Comparison of ENCODE assay signal across 8 mouse cellular contexts in genomic region chr1:131827787-131828258, GRCm38 (mm10). TPM values are rescaled to one million over a fixed set of nuclear protein-coding genes. Genes with fewer than 3 reads are reported as not detected.
DNase-seq lines count a peak whose midpoint lies in the region; ATAC-seq and TF ChIP-seq lines count a peak whose summit lies in the region.

No protein-coding gene starts in this region.

- peak overlapping the region; percentile 67 for H3K27ac ChIP-seq in forebrain, embryonic 16.5 days (ENCODE audit: low read length)
- peak overlapping the region; percentile 96 for H3K27ac ChIP-seq in layer of hippocampus, adult 2 months
- H3K27ac ChIP-seq in lung, embryonic 14.5 days (ENCODE audit: low read depth): peak overlapping the region; percentile 77
- peak overlapping the region; percentile 52 for H3K27ac ChIP-seq in olfactory bulb, adult 2 months (ENCODE audit: insufficient read depth, low read depth, low read length)
- H3K27ac ChIP-seq in thymus, adult 2 months (ENCODE audit: control insufficient read depth, insufficient read depth, low read length): peak overlapping the region; percentile 22; the same call in 1 of the 2 replicates

- peak; percentile 74 for TF ChIP-seq POLR2A in olfactory bulb, adult 2 months (IDR thresholded peaks at IDR 0.05; ENCODE audit: insufficient read depth, low read depth, low read length)
- peak; percentile 82 for TF ChIP-seq POLR2A in thymus, adult 2 months (IDR thresholded peaks at IDR 0.05; ENCODE audit: control insufficient read depth, extremely low read depth, insufficient read depth, low read length, poor library complexity)

- H3K4me3 ChIP-seq in G1E (ENCODE audit: low read depth, low read length): peak overlapping the region; percentile 78
- peak overlapping the region; percentile 72 for H3K4me3 ChIP-seq in forebrain, embryonic 16.5 days (replicated peaks; ENCODE audit: low read length)
- peak overlapping the region; percentile 83 for H3K4me3 ChIP-seq in layer of hippocampus, adult 2 months
- peak overlapping the region; percentile 70 for H3K4me3 ChIP-seq in lung, embryonic 14.5 days (ENCODE audit: low read depth, low read length)
- H3K4me3 ChIP-seq in olfactory bulb, adult 2 months (ENCODE audit: insufficient read depth, low read depth, low read length): peak overlapping the region; percentile 73
- H3K4me3 ChIP-seq in thymus, adult 2 months (ENCODE audit: control insufficient read depth, insufficient read depth, low read length): peak overlapping the region; percentile 89

- DNase-seq in G1E (ENCODE audit: low spot score): peak; percentile 98
- peak; percentile 89 to 93 for DNase-seq in cerebellum, adult 18-20 months
- DNase-seq in heart, postnatal 36 days: peak; percentile 91 to 96
- DNase-seq in layer of hippocampus, adult 2 months (ENCODE audit: low spot score in 2 of 2): peak; percentile 93 to 94
- DNase-seq in lung, embryonic 14.5 days: peak; percentile 96
- DNase-seq in thymus, adult 2 months: peak; percentile 93

- H3K4me2 ChIP-seq in forebrain, embryonic 16.5 days (ENCODE audit: low read length): peak overlapping the region; percentile 87
- peak overlapping the region; percentile 88 for H3K4me2 ChIP-seq in lung, embryonic 14.5 days

- peak; percentile 91 for ATAC-seq in G1E (ENCODE audit: extremely low read depth, insufficient number of reproducible peaks, low FRiP score, poor library complexity, severe bottlenecking)
- peak; percentile 96 for ATAC-seq in forebrain, embryonic 16.5 days
- peak; percentile 98 for ATAC-seq in lung, embryonic 14.5 days (ENCODE audit: insufficient read depth)

- TF ChIP-seq CTCF in G1E (IDR thresholded peaks at IDR 0.05; ENCODE audit: low read depth, low read length): no peak
- no peak for TF ChIP-seq CTCF in layer of hippocampus, adult 2 months (conservative IDR thresholded peaks at IDR 0.05)
- TF ChIP-seq CTCF in lung, embryonic 14.5 days (IDR thresholded peaks at IDR 0.05; ENCODE audit: low read depth): no peak
- TF ChIP-seq CTCF in olfactory bulb, adult 2 months (IDR thresholded peaks at IDR 0.05; ENCODE audit: insufficient read depth, low read depth, low read length): no peak
- TF ChIP-seq CTCF in thymus, adult 2 months (IDR thresholded peaks at IDR 0.05; ENCODE audit: borderline replicate concordance, control insufficient read depth, extremely low read depth, insufficient read depth, low read length, poor library complexity): no peak

- H3K9ac ChIP-seq in forebrain, embryonic 16.5 days (replicated peaks; ENCODE audit: low read depth, low read length): peak overlapping the region; percentile 78
- H3K9ac ChIP-seq in lung, embryonic 14.5 days: peak overlapping the region; percentile 68

- no peaks in the 10 kb centered on the region for H3K9me3 ChIP-seq in G1E (replicated peaks)
- H3K9me3 ChIP-seq in forebrain, embryonic 16.5 days (ENCODE audit: control insufficient read depth, low read length): no peaks in the 10 kb centered on the region
- no peaks in the 10 kb centered on the region for H3K9me3 ChIP-seq in lung, embryonic 14.5 days (ENCODE audit: low read depth, low read length)

- intact Hi-C loops in heart, postnatal 36 days (cut with DNase I): loop anchor here (2.0 kb wide), 2 partner anchors 39 to 83 kb away; partner anchors contain the start of genes Nucks1 and Rab29

- 0% methylated on average over 31 of the region's 36 CpGs for WGBS in forebrain, embryonic 16.5 days
- under 1% methylated on average over 36 of the region's 36 CpGs for WGBS in lung, embryonic 14.5 days
- WGBS in olfactory bulb, adult 2 months: 1% methylated on average over 36 of the region's 36 CpGs
- 0% methylated on average over 36 of the region's 36 CpGs for WGBS in thymus, adult 2 months

- H3K4me1 ChIP-seq in G1E (ENCODE audit: insufficient read depth, low read depth, low read length): peaks cover 35% of the 10 kb centered on the region
- peaks cover 34% of the 10 kb centered on the region for H3K4me1 ChIP-seq in forebrain, embryonic 16.5 days (replicated peaks; ENCODE audit: control insufficient read depth, insufficient read depth, low read length)
- H3K4me1 ChIP-seq in lung, embryonic 14.5 days (ENCODE audit: insufficient read depth): peaks cover 14% of the 10 kb centered on the region
- H3K4me1 ChIP-seq in olfactory bulb, adult 2 months (ENCODE audit: control insufficient read depth, insufficient read depth, low read length): peaks cover 29% of the 10 kb centered on the region
- peaks cover 15% of the 10 kb centered on the region for H3K4me1 ChIP-seq in thymus, adult 2 months (replicated peaks; ENCODE audit: control insufficient read depth, insufficient read depth, low read length)

- peaks cover 33% of the 10 kb centered on the region for H3K36me3 ChIP-seq in G1E (replicated peaks)
- H3K36me3 ChIP-seq in forebrain, embryonic 16.5 days (ENCODE audit: control insufficient read depth, insufficient read depth): no peaks in the 10 kb centered on the region
- no peaks in the 10 kb centered on the region for H3K36me3 ChIP-seq in lung, embryonic 14.5 days (ENCODE audit: insufficient read depth)
- H3K36me3 ChIP-seq in thymus, adult 2 months (ENCODE audit: control insufficient read depth, insufficient read depth, low read length): no peaks in the 10 kb centered on the region

- peaks cover 18% of the 10 kb centered on the region for H3K27me3 ChIP-seq in G1E (ENCODE audit: insufficient read depth, low read length)
- H3K27me3 ChIP-seq in forebrain, embryonic 16.5 days (replicated peaks; ENCODE audit: control insufficient read depth, insufficient read depth, low read length): no peaks in the 10 kb centered on the region
- H3K27me3 ChIP-seq in lung, embryonic 14.5 days (ENCODE audit: insufficient read depth, low read length): no peaks in the 10 kb centered on the region
- H3K27me3 ChIP-seq in thymus, adult 2 months (ENCODE audit: control insufficient read depth, insufficient read depth, low read length): no peaks in the 10 kb centered on the region

RNA-seq across cellular contexts. Expression of gene Slc41a1, which starts 0.5 kb away (rescaled TPM):
- total RNA-seq in G1E (2014; fragmentation: Nextera tagmentation): 11.8 and 21.0 TPM in 2 replicates
- total RNA-seq in G1E (2017): 6.8 and 7.1 TPM in 2 replicates
- 7.2 and 7.8 TPM in 2 replicates for polyA plus RNA-seq in G1E (2012)
- polyA plus RNA-seq in forebrain, embryonic 16.5 days (2015; fragmentation: Nextera tagmentation; extraction: Ambion mirVana): 15.4 and 20.8 TPM in 2 replicates
- total RNA-seq in heart, postnatal 36 days (2021): 10 to 100 TPM; 51.7 to 66.5 TPM
- total RNA-seq in layer of hippocampus, adult 2 months (2021): 10 to 100 TPM; 62.6 to 62.9 TPM
- 10.3 and 11.4 TPM in 2 replicates for polyA plus RNA-seq in lung, embryonic 14.5 days (2014; fragmentation: Nextera tagmentation; extraction: Ambion mirVana)
- not detected in 2 replicates for polyA plus RNA-seq in olfactory bulb, adult 2 months (2012; ENCODE audit: insufficient read depth, insufficient read length, low replicate concordance, missing spikeins)
- polyA plus RNA-seq in thymus, adult 2 months (2012; rRNA removed): 64.7 and 73.5 TPM in 2 replicates

RNA-seq across cellular contexts. Expression of gene Pm20d1, which starts 30.6 kb away (rescaled TPM):
- total RNA-seq in G1E (2014; fragmentation: Nextera tagmentation) (not detected in 2 replicates), G1E (2017) (0.06 and 0.16 TPM in 2 replicates)
- polyA plus RNA-seq in G1E (2012): not detected in 2 replicates
- polyA plus RNA-seq in forebrain, embryonic 16.5 days (2015; fragmentation: Nextera tagmentation; extraction: Ambion mirVana): 0.18 and 0.67 TPM in 2 replicates
- total RNA-seq in heart, postnatal 36 days (2021): 1 to 10 TPM; 5.7 to 7.0 TPM
- 1 to 10 TPM; 2.0 to 2.9 TPM for total RNA-seq in layer of hippocampus, adult 2 months (2021)
- polyA plus RNA-seq in lung, embryonic 14.5 days (2014; fragmentation: Nextera tagmentation; extraction: Ambion mirVana): 0.08 and 0.50 TPM in 2 replicates
- not detected in 2 replicates for polyA plus RNA-seq in olfactory bulb, adult 2 months (2012; ENCODE audit: insufficient read depth, insufficient read length, low replicate concordance, missing spikeins)
- 1.3 TPM in 2 replicates for polyA plus RNA-seq in thymus, adult 2 months (2012; rRNA removed)

RNA-seq across cellular contexts. Expression of gene Rab29, which starts 39.2 kb away (rescaled TPM):
- total RNA-seq in G1E (2014; fragmentation: Nextera tagmentation) (not detected in 2 replicates), G1E (2017) (0.58 TPM in 1 of 2 replicates, not detected in the other)
- polyA plus RNA-seq in G1E (2012): not detected in 2 replicates
- 8.8 and 9.0 TPM in 2 replicates for polyA plus RNA-seq in forebrain, embryonic 16.5 days (2015; fragmentation: Nextera tagmentation; extraction: Ambion mirVana)
- 10 to 100 TPM; 11.7 to 13.9 TPM for total RNA-seq in heart, postnatal 36 days (2021)
- total RNA-seq in layer of hippocampus, adult 2 months (2021): 1 to 10 TPM; 7.2 to 9.1 TPM
- 13.8 and 14.6 TPM in 2 replicates for polyA plus RNA-seq in lung, embryonic 14.5 days (2014; fragmentation: Nextera tagmentation; extraction: Ambion mirVana)
- polyA plus RNA-seq in olfactory bulb, adult 2 months (2012; ENCODE audit: insufficient read depth, insufficient read length, low replicate concordance, missing spikeins): not detected in 2 replicates
- polyA plus RNA-seq in thymus, adult 2 months (2012; rRNA removed): 42.3 and 49.6 TPM in 2 replicates

Comparison
In these comparisons a context has a peak if more than half of its experiments do, and no peak if none do; other contexts are left out.
1. Peak in every context shown above with its lines: DNase-seq, ATAC-seq, H3K4me3 ChIP-seq and H3K27ac ChIP-seq.
2. H3K27ac ChIP-seq: peak in every context shown above with its lines; median percentile 96 in layer of hippocampus, adult 2 months; 77 in lung, embryonic 14.5 days; 67 in forebrain, embryonic 16.5 days; 52 in olfactory bulb, adult 2 months; 22 in thymus, adult 2 months.